Mouse (Mus musculus) hindbrain, embryonic 16.5 days (tissue): ENCODE data around the gene Capza1. TPM values are rescaled to one million over a fixed set of nuclear protein-coding genes. Genes with fewer than 3 reads are reported as not detected.

Experiments used
- ATAC-seq: fragments of 200-750 bp; cut with Nextera tagmentation; 2 replicates; pipeline ENCODE4 v1.8.0; 2017; ENCODE audit warnings: moderate TSS enrichment, moderate library complexity
- H3K27ac ChIP-seq: fragments of 300-500 bp; sonication (generic); 2 replicates; pipeline ENCODE4 v1.5.1; 2014; ENCODE audit warnings: low read depth, mild to moderate bottlenecking, control low read depth, low read length, moderate library complexity
- H3K27me3 ChIP-seq: fragments of 300-500 bp; sonication (generic); replicated peaks from 2 replicates; pipeline ENCODE4 v1.6.1; 2014; ENCODE audit warnings: low read length; ENCODE audit not compliant: control insufficient read depth, insufficient read depth
- H3K36me3 ChIP-seq: fragments of 300-500 bp; sonication (generic); 2 replicates; pipeline ENCODE4 v1.6.1; 2014; ENCODE audit warnings: mild to moderate bottlenecking, low read length, moderate library complexity, mixed read lengths; ENCODE audit not compliant: control insufficient read depth, insufficient read depth
- H3K4me1 ChIP-seq: fragments of 300-500 bp; sonication (generic); 2 replicates; pipeline ENCODE4 v1.6.1; 2014; ENCODE audit warnings: low read depth, low read length; ENCODE audit not compliant: control insufficient read depth, insufficient read depth
- H3K4me2 ChIP-seq: fragments of 300-500 bp; sonication (generic); 2 replicates; pipeline ENCODE4 v1.6.1; 2014; ENCODE audit warnings: mild to moderate bottlenecking, low read length, control low read depth, moderate library complexity
- H3K4me3 ChIP-seq: fragments of 300-500 bp; sonication (generic); 2 replicates; pipeline ENCODE4 v1.5.1; 2014; ENCODE audit warnings: mild to moderate bottlenecking, low read length, control low read depth, moderate library complexity
- H3K9ac ChIP-seq: fragments of 300-500 bp; sonication (generic); 2 replicates; pipeline ENCODE4 v1.6.1; 2014; ENCODE audit warnings: low read depth, mild to moderate bottlenecking, control low read depth, low read length, moderate library complexity
- H3K9me3 ChIP-seq: fragments of 300-500 bp; sonication (generic); 2 replicates; pipeline ENCODE4 v1.6.1; 2014; ENCODE audit warnings: mild to moderate bottlenecking, low read length, moderate library complexity; ENCODE audit not compliant: control insufficient read depth
- WGBS: fragments of 180-500 bp; shearing (Covaris S2); extraction: QIAGEN DNeasy Blood & Tissue Kit; methylation state at CpG from one replicate; pipeline ENCODE4 v1.1.7; 2014; 5-methylcytosine and 5-hydroxymethylcytosine counted together
- polyA plus RNA-seq: library from polyadenylated mRNA; unstranded; fragments of >200 nt; fragmentation: Nextera tagmentation; extraction: Ambion mirVana; gene quantifications from 2 replicates; pipeline ENCODE4 v1.2.1, GENCODE M21; 2015

Capza1 gene
- polyA plus RNA-seq, 1 experiment from 2014 or later: 141 TPM

GRCm38 (mm10) chr3:104788075-104788474, 76.2 kb downstream of the Capza1 start, which contains the start of gene Rhoc:
Gene Rhoc (plus strand): TSS chr3:104788375.
- Histone ChIP-seq H3K27me3 (peaks cover 13% of the 10 kb centered on the region), H3K9me3 (no peaks in the 10 kb centered on the region), H3K4me2 (peak within 1 kb of the TSS; percentile 90), H3K36me3 (no peaks in the 10 kb centered on the region), H3K4me1 (peaks cover 23% of the 10 kb centered on the region), H3K4me3 (peak within 1 kb of the TSS; percentile 58), H3K9ac (peak within 1 kb of the TSS; percentile 68), H3K27ac (peak within 1 kb of the TSS; percentile 51; the same call in 1 of the 2 replicates)
- ATAC-seq: no peak
- WGBS: 38% methylated on average over 3 of the region's 3 CpGs

GRCm38 (mm10) chr3:104785284-104785683, 79.0 kb downstream of the Capza1 start:
- Histone ChIP-seq H3K27me3 (peaks cover 29% of the 10 kb centered on the region), H3K4me3 (no peak overlapping the region), H3K36me3 (no peaks in the 10 kb centered on the region), H3K4me1 (peaks cover 26% of the 10 kb centered on the region), H3K27ac (no peak overlapping the region), H3K9me3 (no peaks in the 10 kb centered on the region), H3K9ac (no peak overlapping the region), H3K4me2 (no peak overlapping the region)
- WGBS: 93% methylated on average over 6 of the region's 6 CpGs
- ATAC-seq: no peak

- Histone ChIP-seq H3K4me3 (no peak overlapping the region), H3K27me3 (peaks cover 33% of the 10 kb centered on the region), H3K4me2 (no peak overlapping the region), H3K9me3 (no peaks in the 10 kb centered on the region), H3K36me3 (no peaks in the 10 kb centered on the region), H3K27ac (no peak overlapping the region), H3K4me1 (peaks cover 20% of the 10 kb centered on the region), H3K9ac (no peak overlapping the region)
- 39% methylated on average over 14 of the region's 14 CpGs for WGBS
- no peak for ATAC-seq
Observed at GRCm38 (mm10) chr3:104783971-104784500, 80.3 kb downstream of the Capza1 start.

- no peak overlapping the region for H3K27ac ChIP-seq
- no peak overlapping the region for H3K9ac ChIP-seq
- ATAC-seq: no peak
- peaks cover 49% of the 10 kb centered on the region for H3K27me3 ChIP-seq
- no peak overlapping the region for H3K4me3 ChIP-seq
- H3K9me3 ChIP-seq: no peaks in the 10 kb centered on the region
- peak overlapping the region; percentile 90 for H3K4me2 ChIP-seq
- H3K4me1 ChIP-seq: peaks cover 15% of the 10 kb centered on the region
- WGBS: 18% methylated on average over 12 of the region's 12 CpGs
- no peaks in the 10 kb centered on the region for H3K36me3 ChIP-seq
Observed at GRCm38 (mm10) chr3:104782061-104782681, 82.1 kb downstream of the Capza1 start.

GRCm38 (mm10) chr3:104781471-104781903, 82.8 kb downstream of the Capza1 start, which contains the start of gene Fam19a3:
Gene Fam19a3 (minus strand): TSS chr3:104781840.
- peak within 1 kb of the TSS; percentile 47 for H3K9ac ChIP-seq
- H3K27me3 ChIP-seq: peaks cover 54% of the 10 kb centered on the region
- H3K9me3 ChIP-seq: no peaks in the 10 kb centered on the region
- H3K4me1 ChIP-seq: peaks cover 15% of the 10 kb centered on the region
- no peak for ATAC-seq
- peak within 1 kb of the TSS; percentile 90 for H3K4me2 ChIP-seq
- no peak within 1 kb of the TSS for H3K27ac ChIP-seq
- H3K4me3 ChIP-seq: peak within 1 kb of the TSS; percentile 44
- WGBS: 1% methylated on average over 26 of the region's 26 CpGs
- H3K36me3 ChIP-seq: no peaks in the 10 kb centered on the region

- WGBS: under 1% methylated on average over 50 of the region's 56 CpGs
- ATAC-seq: peak; percentile 35; the same call in 1 of the 2 replicates
- peak within 1 kb of the TSS; percentile 47 for H3K9ac ChIP-seq
- H3K4me2 ChIP-seq: peak within 1 kb of the TSS; percentile 90
- H3K27me3 ChIP-seq: peaks cover 57% of the 10 kb centered on the region
- H3K4me1 ChIP-seq: peaks cover 15% of the 10 kb centered on the region
- no peak within 1 kb of the TSS for H3K27ac ChIP-seq
- no peaks in the 10 kb centered on the region for H3K9me3 ChIP-seq
- no peaks in the 10 kb centered on the region for H3K36me3 ChIP-seq
- H3K4me3 ChIP-seq: peak within 1 kb of the TSS; percentile 44
Observed at GRCm38 (mm10) chr3:104780561-104781420, 83.5 kb downstream of the Capza1 start, which contains the start of gene Ppm1j. Gene Ppm1j (plus strand): TSS chr3:104781056.

GRCm38 (mm10) chr3:104779949-104780348, 84.4 kb downstream of the Capza1 start:
- Histone ChIP-seq H3K9me3 (no peaks in the 10 kb centered on the region), H3K27me3 (peaks cover 57% of the 10 kb centered on the region), H3K27ac (no peak overlapping the region), H3K4me3 (no peak overlapping the region), H3K4me1 (peaks cover 15% of the 10 kb centered on the region), H3K36me3 (no peaks in the 10 kb centered on the region), H3K9ac (no peak overlapping the region), H3K4me2 (no peak overlapping the region)
- WGBS: 2% methylated on average over 7 of the region's 7 CpGs
- 0 out of 2 replicates have a peak, but pooled peaks have one; percentile 19 for ATAC-seq

- Histone ChIP-seq H3K27me3 (peaks cover 40% of the 10 kb centered on the region), H3K4me2 (peak overlapping the region; percentile 69)
Observed at GRCm38 (mm10) chr3:104777342-104777741, 87.0 kb downstream of the Capza1 start.

GRCm38 (mm10) chr3:104773301-104773700, 91.0 kb downstream of the Capza1 start:
- Histone ChIP-seq H3K4me3 (no peak overlapping the region), H3K4me2 (no peak overlapping the region), H3K36me3 (no peaks in the 10 kb centered on the region), H3K9me3 (no peaks in the 10 kb centered on the region), H3K27ac (no peak overlapping the region), H3K4me1 (no peaks in the 10 kb centered on the region), H3K9ac (no peak overlapping the region), H3K27me3 (peaks cover 18% of the 10 kb centered on the region)
- WGBS: 81% methylated on average over 7 of the region's 7 CpGs
- no peak for ATAC-seq

More at GRCm38 (mm10) chr3:104777342-104777741, 87.0 kb downstream of the Capza1 start:
- Histone ChIP-seq H3K9me3 (no peaks in the 10 kb centered on the region), H3K9ac (peak overlapping the region; percentile 54), H3K27ac (no peak overlapping the region), H3K4me3 (peak overlapping the region; percentile 37), H3K36me3 (no peaks in the 10 kb centered on the region), H3K4me1 (peaks cover 15% of the 10 kb centered on the region)
- 2% methylated on average over 20 of the region's 20 CpGs for WGBS
- no peak; the same call in 1 of the 2 replicates for ATAC-seq
